Mouse (Mus musculus) CH12.LX (cell line): ENCODE results near the gene Pak1. TPM values are rescaled to one million over a fixed set of nuclear protein-coding genes. Genes with fewer than 3 reads are reported as not detected.

Source experiments
- DNase-seq: peaks from one replicate; pipeline ENCODE4 v3.0.0-alpha.2; 2013; ENCODE audit errors: extremely low read depth
- H3K27ac ChIP-seq: 2 replicates; pipeline ENCODE4 v1.5.1; 2012; ENCODE audit warnings: low read depth, mild to moderate bottlenecking, control low read depth, moderate library complexity; ENCODE audit not compliant: insufficient read depth
- H3K27me3 ChIP-seq: replicated peaks from 2 replicates; pipeline ENCODE3; 2012; ENCODE audit warnings: inconsistent platforms
- H3K36me3 ChIP-seq, 2 experiments: replicated peaks in 1 of 2; 2 replicates each; pipeline versions ENCODE3 to v1.6.1; 2012; ENCODE audit warnings: inconsistent platforms in 1 of 2, low read length in 1 of 2, mild to moderate bottlenecking in 1 of 2, mixed read lengths in 1 of 2, moderate library complexity in 1 of 2; ENCODE audit not compliant: control insufficient read depth in 1 of 2, insufficient read depth in 1 of 2
- H3K4me1 ChIP-seq, 2 experiments: 2 replicates each; pipeline ENCODE4 v1.6.1; 2012; ENCODE audit warnings: inconsistent platforms in 1 of 2, moderate library complexity in 1 of 2; ENCODE audit not compliant: insufficient read depth in 2 of 2, control insufficient read depth in 1 of 2
- H3K4me2 ChIP-seq: 2 replicates; pipeline ENCODE4 v1.6.1; 2012; ENCODE audit warnings: low read depth, mild to moderate bottlenecking, control low read depth; ENCODE audit not compliant: poor library complexity, insufficient read depth, severe bottlenecking
- H3K4me3 ChIP-seq, 3 experiments: fragments of 150-350 bp in 1 of 3; sonication (generic) in 1 of 3; replicated peaks in 1 of 3; 2 replicates each; pipeline versions ENCODE3 to v1.5.1; 2011 to 2012; ENCODE audit warnings: low read depth in 2 of 3, low read length in 2 of 3, mild to moderate bottlenecking in 2 of 3, moderate library complexity in 2 of 3, control low read depth in 1 of 3, improper control_type of control experiment in 1 of 3, inconsistent platforms in 1 of 3, mixed read lengths in 1 of 3; ENCODE audit not compliant: poor library complexity in 1 of 3
- H3K79me2 ChIP-seq: replicated peaks from 2 replicates; pipeline ENCODE4 v1.6.1; 2012; ENCODE audit warnings: mild to moderate bottlenecking, moderate library complexity; ENCODE audit not compliant: control insufficient read depth, poor library complexity, insufficient read depth, severe bottlenecking; ENCODE audit errors: extremely low read depth
- H3K9ac ChIP-seq: 2 replicates; pipeline ENCODE4 v1.6.1; 2012; ENCODE audit warnings: low read depth, mild to moderate bottlenecking, control low read depth, moderate library complexity; ENCODE audit not compliant: insufficient read depth
- H3K9me3 ChIP-seq: replicated peaks from 2 replicates; pipeline ENCODE3; 2012; ENCODE audit warnings: low read length, inconsistent platforms, mixed read lengths
- BHLHE40 ChIP-seq: IDR thresholded peaks from 2 replicates; pipeline ENCODE4 v1.6.1; 2011; ENCODE audit warnings: mild to moderate bottlenecking, low read depth, low read length, improper control_type of control experiment
- CTCF ChIP-seq, 2 experiments: IDR thresholded peaks in 1 of 2; conservative IDR thresholded peaks in 1 of 2; 2 replicates each; pipeline ENCODE4 v1.5.1; 2011 to 2012; ENCODE audit warnings: low read depth in 2 of 2, low read length in 2 of 2, improper control_type of control experiment in 1 of 2, inconsistent platforms in 1 of 2, mild to moderate bottlenecking in 1 of 2, moderate library complexity in 1 of 2
- ELF1 ChIP-seq: IDR thresholded peaks from 2 replicates; pipeline ENCODE4 v1.6.1; 2014; ENCODE audit warnings: low read depth, mild to moderate bottlenecking, inconsistent platforms, low read length, improper control_type of control experiment
- GABPA ChIP-seq: IDR thresholded peaks from 2 replicates; pipeline ENCODE4 v1.6.1; 2012; ENCODE audit warnings: low read depth, low read length, improper control_type of control experiment, inconsistent platforms; ENCODE audit not compliant: insufficient replicate concordance
- HCFC1 ChIP-seq: IDR thresholded peaks from 2 replicates; pipeline ENCODE4 v1.6.1; 2012; ENCODE audit warnings: low read depth, mild to moderate bottlenecking, inconsistent platforms, low read length, improper control_type of control experiment
- IRF4 ChIP-seq: IDR thresholded peaks from 2 replicates; pipeline ENCODE4 v1.6.1; 2014; ENCODE audit warnings: low read depth, mild to moderate bottlenecking, inconsistent platforms, low read length, improper control_type of control experiment
- JUN ChIP-seq: IDR thresholded peaks from 2 replicates; pipeline ENCODE4 v1.6.1; 2011; ENCODE audit warnings: low read depth, mild to moderate bottlenecking, low read length, improper control_type of control experiment, moderate library complexity; ENCODE audit not compliant: insufficient read depth
- JUND ChIP-seq: conservative IDR thresholded peaks from 2 replicates; pipeline ENCODE4 v1.6.1; 2011; ENCODE audit warnings: low read depth, low read length, improper control_type of control experiment
- MAFK ChIP-seq: IDR thresholded peaks from 2 replicates; pipeline ENCODE4 v1.6.1; 2011; ENCODE audit warnings: low read length, improper control_type of control experiment; ENCODE audit not compliant: insufficient replicate concordance
- MAX ChIP-seq: IDR thresholded peaks from 2 replicates; pipeline ENCODE4 v1.6.1; 2011; ENCODE audit warnings: low read length, improper control_type of control experiment
- MAZ ChIP-seq: IDR thresholded peaks from 2 replicates; pipeline ENCODE4 v1.6.1; 2012; ENCODE audit warnings: low read depth, mild to moderate bottlenecking, inconsistent platforms, low read length, improper control_type of control experiment, moderate library complexity
- MXI1 ChIP-seq: IDR thresholded peaks from 2 replicates; pipeline ENCODE4 v1.6.1; 2011; ENCODE audit warnings: mild to moderate bottlenecking, low read depth, low read length, improper control_type of control experiment
- MYC ChIP-seq: IDR thresholded peaks from 2 replicates; pipeline ENCODE4 v1.6.1; 2011; ENCODE audit warnings: low read depth, mild to moderate bottlenecking, improper control_type of control experiment, low read length
- NELFE ChIP-seq: IDR thresholded peaks from 2 replicates; pipeline ENCODE4 v1.6.1; 2011; ENCODE audit warnings: low read depth, low read length, improper control_type of control experiment
- NRF1 ChIP-seq: IDR thresholded peaks from 2 replicates; pipeline ENCODE4 v1.6.1; 2014; ENCODE audit warnings: low read depth, mild to moderate bottlenecking, inconsistent platforms, low read length, improper control_type of control experiment, moderate library complexity
- PAX5 ChIP-seq: IDR thresholded peaks from 2 replicates; pipeline ENCODE4 v1.6.1; 2012; ENCODE audit warnings: low read length, inconsistent platforms, mixed read lengths
- POLR2A ChIP-seq: IDR thresholded peaks from 2 replicates; pipeline ENCODE4 v1.6.1; 2011; ENCODE audit warnings: low read depth, mild to moderate bottlenecking, improper control_type of control experiment, low read length
- POLR2AphosphoS2 ChIP-seq: IDR thresholded peaks from 2 replicates; pipeline ENCODE4 v1.6.1; 2011; ENCODE audit warnings: low read depth, low read length, improper control_type of control experiment
- RAD21 ChIP-seq: IDR thresholded peaks from 2 replicates; pipeline ENCODE4 v1.6.1; 2011; ENCODE audit warnings: low read depth, mild to moderate bottlenecking, low read length, improper control_type of control experiment, moderate library complexity
- RCOR1 ChIP-seq: conservative IDR thresholded peaks from 2 replicates; pipeline ENCODE4 v1.6.1; 2012; ENCODE audit warnings: low read depth, mild to moderate bottlenecking, inconsistent platforms, low read length, improper control_type of control experiment
- SIN3A ChIP-seq: IDR thresholded peaks from 2 replicates; pipeline ENCODE4 v1.6.1; 2012; ENCODE audit warnings: low read length, improper control_type of control experiment, inconsistent platforms
- TCF12 ChIP-seq: IDR thresholded peaks from 2 replicates; pipeline ENCODE4 v1.6.1; 2014; ENCODE audit warnings: low read depth, mild to moderate bottlenecking, inconsistent platforms, low read length, improper control_type of control experiment
- UBTF ChIP-seq: IDR thresholded peaks from 2 replicates; pipeline ENCODE4 v1.6.1; 2012; ENCODE audit warnings: low read depth, mild to moderate bottlenecking, inconsistent platforms, low read length, improper control_type of control experiment, moderate library complexity
- USF1 ChIP-seq: IDR thresholded peaks from 2 replicates; pipeline ENCODE4 v1.6.1; 2014; ENCODE audit warnings: low read depth, mild to moderate bottlenecking, inconsistent platforms, low read length, improper control_type of control experiment
- USF2 ChIP-seq: conservative IDR thresholded peaks from 2 replicates; pipeline ENCODE4 v1.6.1; 2011; ENCODE audit warnings: low read depth, low read length, improper control_type of control experiment
- ZC3H11A ChIP-seq: IDR thresholded peaks from 2 replicates; pipeline ENCODE4 v1.6.1; 2012; ENCODE audit warnings: low read depth, mild to moderate bottlenecking, inconsistent platforms, low read length, improper control_type of control experiment
- ZNF384 ChIP-seq: IDR thresholded peaks from 2 replicates; pipeline ENCODE4 v1.6.1; 2012; ENCODE audit warnings: low read depth, low read length, improper control_type of control experiment, inconsistent platforms
- dilution Hi-C: fragments of 300-500 bp; cut with MboI; formaldehyde crosslinking; loops from 2 replicates; pipeline ENCODE4 v1.14.3; 2020; ENCODE audit warnings: low sequenced_read_pairs; ENCODE audit not compliant: extremely low pct_unique_long_range_greater_than_20kb, extremely low pct_ligation_motif_present
- in situ Hi-C: fragments of 300-500 bp; cut with MboI; formaldehyde crosslinking; loops from 3 replicates; pipeline ENCODE4 v1.14.3; 2019; ENCODE audit warnings: low sequenced_read_pairs, low pct_ligation_motif_present, low pct_unique_long_range_greater_than_20kb, mixed read lengths
- polyA plus RNA-seq: library from polyadenylated mRNA; unstranded; fragments of >175 nt; gene quantifications from 2 replicates; pipeline ENCODE4 v1.2.1, GENCODE M21; 2012; ENCODE audit warnings: low read depth; ENCODE audit not compliant: insufficient read length
- total RNA-seq, 2 experiments: library from RNA; depleted of rRNA; stranded (reverse); fragments of 300-350 nt in 1 of 2; fragments of >200 nt in 1 of 2; gene quantifications; 2 replicates each; pipeline ENCODE4 v1.2.3; 2012 to 2014

Gene Pak1
- total and polyA plus RNA-seq, 3 experiments: 0.93 to 5.4 (median 4.1) TPM

DNA sequence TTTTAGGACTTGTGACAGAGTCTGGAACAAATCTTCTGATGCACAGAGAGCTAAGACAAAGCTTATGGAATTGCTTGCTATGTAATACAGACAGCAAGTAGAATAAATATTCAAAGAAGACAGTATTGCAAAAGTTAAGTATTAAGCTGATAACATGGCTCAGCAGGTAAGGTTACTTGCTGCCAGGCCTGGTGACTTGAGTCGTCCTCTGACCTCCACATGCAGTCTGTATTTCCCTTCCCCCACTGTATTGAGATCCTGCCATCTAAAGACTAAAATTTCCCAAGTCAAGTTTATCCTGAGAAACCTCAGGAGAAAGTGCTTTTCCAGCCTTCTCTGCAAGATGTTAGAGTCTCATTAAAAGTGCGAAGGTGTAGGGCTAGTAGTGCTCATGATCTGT is 40.8 kb downstream of the Pak1 start:
- Histone ChIP-seq H3K9me3 (no peaks in the 10 kb centered on the region), H3K27me3 (no peaks in the 10 kb centered on the region), H3K79me2 (no peaks in the 10 kb centered on the region), H3K4me3 (no peak overlapping the region), H3K27ac (no peak overlapping the region), H3K4me1 (peaks cover 0 to 8% of the 10 kb centered on the region in 2 experiments; a peak in 2 of 4 replicates), H3K36me3 (no peaks in the 10 kb centered on the region), H3K4me2 (no peak overlapping the region), H3K9ac (no peak overlapping the region)
- dilution Hi-C loops: no loop called here
- DNase-seq: no peak
- TF ChIP-seq SIN3A (no peak), CTCF (conservative IDR thresholded peaks at IDR 0.05 in 1 of 2, IDR thresholded peaks at IDR 0.05 in 1 of 2; ENCODE audit: low read depth in 2 of 2, low read length in 2 of 2) (no peak), NRF1 (no peak), GABPA (no peak), PAX5 (no peak), JUND (no peak), TCF12 (no peak), ELF1 (no peak), BHLHE40 (no peak)
- in situ Hi-C loops: no loop called here

DNA sequence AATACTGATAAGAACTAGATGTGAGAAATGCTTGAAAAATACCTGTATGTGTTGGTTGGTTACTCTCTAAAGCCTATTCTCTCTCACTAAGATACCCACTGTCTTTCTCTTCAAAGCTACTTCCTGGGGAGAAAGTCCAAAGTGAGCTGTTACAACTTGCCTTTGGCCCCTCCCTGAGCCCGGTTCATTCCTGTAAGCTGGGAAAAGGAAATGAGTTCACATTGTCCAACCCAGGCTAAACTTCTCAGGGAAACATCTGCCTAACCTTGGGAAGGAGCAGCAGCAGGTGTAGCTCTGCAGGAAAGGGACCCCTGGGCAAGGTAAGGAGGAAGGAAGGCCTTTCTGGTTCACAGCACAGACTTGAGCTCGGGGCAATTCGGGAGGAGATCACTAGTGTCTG is 42.4 kb downstream of the Pak1 start:
- dilution Hi-C loops: no loop called here
- Histone ChIP-seq H3K4me2 (no peak overlapping the region), H3K4me3 (no peak overlapping the region), H3K4me1 (peaks cover 0 to 8% of the 10 kb centered on the region in 2 experiments; a peak in 2 of 4 replicates), H3K9me3 (no peaks in the 10 kb centered on the region), H3K27me3 (no peaks in the 10 kb centered on the region), H3K36me3 (no peaks in the 10 kb centered on the region), H3K9ac (no peak overlapping the region), H3K79me2 (no peaks in the 10 kb centered on the region), H3K27ac (no peak overlapping the region)
- no peak for DNase-seq
- in situ Hi-C loops: loop anchor here (10.0 kb wide), 1 partner anchor 76 kb away; no protein-coding TSS in a partner anchor
- TF ChIP-seq ZNF384: no peak
- TF ChIP-seq NELFE: no peak
- no peak for TF ChIP-seq PAX5
- no peak for TF ChIP-seq IRF4
- no peak for TF ChIP-seq RCOR1
- TF ChIP-seq MYC: no peak
- TF ChIP-seq MAFK: no peak

DNA sequence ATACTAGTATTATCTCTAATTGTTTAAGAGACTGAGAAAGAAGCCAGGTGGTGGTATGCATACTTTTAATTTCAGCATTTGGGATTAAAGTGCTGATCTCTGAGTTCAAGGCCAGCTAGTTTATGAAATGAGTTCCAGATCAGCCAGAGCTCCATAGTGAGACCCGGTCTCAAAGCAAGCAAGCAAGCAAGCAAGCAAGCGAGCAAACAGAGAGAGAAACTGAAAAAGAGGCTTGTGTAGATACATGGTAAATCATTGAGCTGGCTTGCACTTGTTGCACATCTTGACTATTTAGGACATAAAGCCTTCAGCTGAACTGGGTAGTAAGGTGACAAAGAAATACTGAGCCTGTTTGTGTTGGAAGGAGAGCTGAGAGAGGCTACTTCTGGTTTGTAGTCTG is 44.6 kb downstream of the Pak1 start:
- dilution Hi-C loops: no loop called here
- no peaks in the 10 kb centered on the region for H3K36me3 ChIP-seq
- H3K27ac ChIP-seq: no peak overlapping the region
- no peaks in the 10 kb centered on the region for H3K9me3 ChIP-seq
- in situ Hi-C loops: loop anchor here (10.0 kb wide), 1 partner anchor 78 kb away; no protein-coding TSS in a partner anchor
- H3K27me3 ChIP-seq: no peaks in the 10 kb centered on the region
- H3K4me2 ChIP-seq: no peak overlapping the region
- no peak overlapping the region for H3K4me3 ChIP-seq
- TF ChIP-seq PAX5: no peak
- no peak for TF ChIP-seq HCFC1
- no peak for TF ChIP-seq POLR2AphosphoS2
- TF ChIP-seq MXI1: no peak
- TF ChIP-seq ZC3H11A: no peak
- TF ChIP-seq IRF4: no peak
- TF ChIP-seq RCOR1: no peak
- no peak for TF ChIP-seq USF1
- no peak for TF ChIP-seq MAFK
- no peak for TF ChIP-seq USF2
- TF ChIP-seq ZNF384: no peak
- no peak for TF ChIP-seq GABPA
- no peak for TF ChIP-seq UBTF
- TF ChIP-seq JUN: no peak
- no peak for TF ChIP-seq POLR2A
- no peak for TF ChIP-seq MAX
- TF ChIP-seq RAD21: no peak
- no peak for TF ChIP-seq MAZ
- DNase-seq: no peak
- no peaks in the 10 kb centered on the region for H3K79me2 ChIP-seq
- peaks cover 0 to 5% of the 10 kb centered on the region in 2 experiments; a peak in 2 of 4 replicates for H3K4me1 ChIP-seq
- no peak overlapping the region for H3K9ac ChIP-seq
